Mouse (Mus musculus) intestine, embryonic 16.5 days (tissue): Measurements from ENCODE around the gene Sytl5. TPM values are rescaled to one million over a fixed set of nuclear protein-coding genes. Genes with fewer than 3 reads are reported as not detected.

Source experiments
- ATAC-seq: fragments of 200-750 bp; cut with Nextera tagmentation; 2 replicates; pipeline ENCODE4 v1.8.0; 2017; ENCODE audit warnings: moderate TSS enrichment, moderate library complexity
- H3K27ac ChIP-seq: fragments of 300-500 bp; sonication (generic); 2 replicates; pipeline ENCODE4 v1.5.1; 2014; ENCODE audit warnings: mild to moderate bottlenecking, low read length
- H3K27me3 ChIP-seq: fragments of 300-500 bp; sonication (generic); replicated peaks from 2 replicates; pipeline ENCODE4 v1.6.1; 2014; ENCODE audit warnings: low read length, control low read depth, mixed read lengths; ENCODE audit not compliant: control insufficient read depth, insufficient read depth
- H3K36me3 ChIP-seq: fragments of 300-500 bp; sonication (generic); 2 replicates; pipeline ENCODE4 v1.6.1; 2014; ENCODE audit warnings: low read length, control low read depth; ENCODE audit not compliant: control insufficient read depth, insufficient read depth
- H3K4me1 ChIP-seq: fragments of 300-500 bp; sonication (generic); 2 replicates; pipeline ENCODE4 v1.6.1; 2014; ENCODE audit warnings: low read length, control low read depth, mixed read lengths; ENCODE audit not compliant: control insufficient read depth, insufficient read depth
- H3K4me2 ChIP-seq: fragments of 300-500 bp; sonication (generic); 2 replicates; pipeline ENCODE4 v1.6.1; 2014; ENCODE audit warnings: low read depth, low read length, control low read depth
- H3K4me3 ChIP-seq: fragments of 300-500 bp; sonication (generic); 2 replicates; pipeline ENCODE4 v1.5.1; 2014; ENCODE audit warnings: mild to moderate bottlenecking, low read length
- H3K9ac ChIP-seq: fragments of 300-500 bp; sonication (generic); 2 replicates; pipeline ENCODE4 v1.6.1; 2014; ENCODE audit warnings: low read depth, low read length
- H3K9me3 ChIP-seq: fragments of 300-500 bp; sonication (generic); 2 replicates; pipeline ENCODE4 v1.6.1; 2016; ENCODE audit warnings: low read length, control low read depth; ENCODE audit not compliant: control insufficient read depth
- WGBS: fragments of 180-500 bp; shearing (Covaris S2); extraction: QIAGEN DNeasy Blood & Tissue Kit; methylation state at CpG from one replicate; pipeline ENCODE4 v1.1.7; 2014; 5-methylcytosine and 5-hydroxymethylcytosine counted together
- polyA plus RNA-seq: library from polyadenylated mRNA; unstranded; fragments of >200 nt; fragmentation: Nextera tagmentation; extraction: Ambion mirVana; gene quantifications from 2 replicates; pipeline ENCODE4 v1.2.1, GENCODE M21; 2015

Gene Sytl5
- 1.3 and 1.4 TPM in 2 replicates for polyA plus RNA-seq

- Histone ChIP-seq H3K9me3 (no peaks in the 10 kb centered on the region), H3K27me3 (no peaks in the 10 kb centered on the region), H3K9ac (no peak within 1 kb of the TSS), H3K4me3 (no peak within 1 kb of the TSS), H3K36me3 (no peaks in the 10 kb centered on the region), H3K4me2 (no peak within 1 kb of the TSS), H3K4me1 (no peaks in the 10 kb centered on the region), H3K27ac (no peak within 1 kb of the TSS)
- no peak for ATAC-seq
- WGBS: 71% methylated on average over 2 of the region's 2 CpGs
Observed at GRCm38 (mm10) chrX:9885322-9885721, at the start of gene Sytl5. Gene Sytl5 (plus strand): TSS chrX:9885622.

DNA sequence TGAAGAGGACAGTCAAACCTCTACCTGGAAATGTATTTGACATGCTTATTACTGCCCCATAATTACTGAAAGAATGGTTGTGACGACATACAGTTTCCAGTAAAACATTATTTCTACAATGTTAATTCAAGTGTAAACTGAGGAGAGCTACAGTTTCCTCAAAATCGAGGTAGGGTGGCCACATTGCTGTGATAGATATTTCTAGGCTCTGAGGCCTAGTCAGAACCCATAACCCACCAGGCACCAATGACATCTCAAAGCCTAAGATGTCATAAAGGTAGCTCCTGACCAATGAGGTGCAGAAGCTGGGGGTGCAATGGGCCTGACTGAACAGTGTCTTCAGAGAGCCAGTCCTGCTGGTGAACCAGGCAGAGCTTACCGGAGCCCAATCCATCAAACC is 38.8 kb upstream of the Sytl5 start, which contains the start of gene Hypm:
Hypm (plus strand) TSS at position 301 of the 400 bp plus-strand sequence.
- Histone ChIP-seq H3K27me3 (no peaks in the 10 kb centered on the region), H3K27ac (no peak within 1 kb of the TSS), H3K9me3 (no peaks in the 10 kb centered on the region), H3K4me2 (no peak within 1 kb of the TSS), H3K9ac (no peak within 1 kb of the TSS), H3K36me3 (no peaks in the 10 kb centered on the region), H3K4me3 (no peak within 1 kb of the TSS), H3K4me1 (no peaks in the 10 kb centered on the region)
- WGBS: 88% methylated on average over 3 of the region's 3 CpGs
- ATAC-seq: no peak

- Histone ChIP-seq H3K27ac (no peak within 1 kb of the TSS), H3K4me3 (no peak within 1 kb of the TSS), H3K4me1 (no peaks in the 10 kb centered on the region), H3K9me3 (no peaks in the 10 kb centered on the region), H3K36me3 (no peaks in the 10 kb centered on the region), H3K9ac (no peak within 1 kb of the TSS), H3K4me2 (no peak within 1 kb of the TSS), H3K27me3 (no peaks in the 10 kb centered on the region)
- no peak for ATAC-seq
- 45% methylated on average over 1 of the region's 1 CpGs for WGBS
Observed at GRCm38 (mm10) chrX:9849403-9849802, 36.0 kb upstream of the Sytl5 start, which contains the start of gene H2al3. Gene H2al3 (plus strand): TSS chrX:9849703.

GRCm38 (mm10) chrX:9861859-9862258 is 23.6 kb upstream of the Sytl5 start:
- no peaks in the 10 kb centered on the region for H3K9me3 ChIP-seq
- ATAC-seq: no peak
- no peaks in the 10 kb centered on the region for H3K4me1 ChIP-seq
- no peaks in the 10 kb centered on the region for H3K36me3 ChIP-seq
- WGBS: 76% methylated on average over 2 of the region's 2 CpGs
- no peak overlapping the region for H3K27ac ChIP-seq
- H3K9ac ChIP-seq: no peak overlapping the region
- H3K27me3 ChIP-seq: no peaks in the 10 kb centered on the region
- H3K4me2 ChIP-seq: no peak overlapping the region
- no peak overlapping the region for H3K4me3 ChIP-seq

- Histone ChIP-seq H3K4me3 (no peak overlapping the region), H3K36me3 (no peaks in the 10 kb centered on the region), H3K4me2 (no peak overlapping the region), H3K9ac (no peak overlapping the region), H3K9me3 (no peaks in the 10 kb centered on the region), H3K4me1 (no peaks in the 10 kb centered on the region), H3K27me3 (no peaks in the 10 kb centered on the region), H3K27ac (no peak overlapping the region)
- 74% methylated on average over 2 of the region's 2 CpGs for WGBS
- no peak for ATAC-seq
Observed at GRCm38 (mm10) chrX:9875519-9875918, 9.9 kb upstream of the Sytl5 start.

DNA sequence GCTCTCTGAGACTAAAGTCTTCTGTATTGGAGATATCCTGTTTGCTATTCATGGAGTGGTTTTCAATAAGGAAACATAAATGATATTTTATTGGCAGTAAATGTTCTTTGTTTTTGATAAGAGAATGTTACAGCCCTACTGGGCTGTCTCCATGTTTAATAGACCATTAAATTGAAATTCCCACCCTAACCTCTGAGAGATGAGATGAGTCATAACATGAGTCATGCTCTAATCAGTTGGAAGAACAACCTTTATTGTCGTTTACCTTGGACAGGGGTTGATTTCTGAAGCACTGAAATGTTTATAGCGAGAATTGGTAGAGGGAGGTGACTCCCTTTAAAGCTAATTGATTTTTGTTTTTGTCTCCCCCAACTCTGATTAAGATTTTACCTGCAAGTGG is 24.1 kb downstream of the Sytl5 start:
- Histone ChIP-seq H3K36me3 (no peaks in the 10 kb centered on the region), H3K4me2 (no peak overlapping the region), H3K4me3 (no peak overlapping the region), H3K4me1 (no peaks in the 10 kb centered on the region), H3K9ac (no peak overlapping the region), H3K27ac (no peak overlapping the region), H3K27me3 (no peaks in the 10 kb centered on the region), H3K9me3 (no peaks in the 10 kb centered on the region)
- 51% methylated on average over 2 of the region's 2 CpGs for WGBS
- ATAC-seq: peak; percentile 92

DNA sequence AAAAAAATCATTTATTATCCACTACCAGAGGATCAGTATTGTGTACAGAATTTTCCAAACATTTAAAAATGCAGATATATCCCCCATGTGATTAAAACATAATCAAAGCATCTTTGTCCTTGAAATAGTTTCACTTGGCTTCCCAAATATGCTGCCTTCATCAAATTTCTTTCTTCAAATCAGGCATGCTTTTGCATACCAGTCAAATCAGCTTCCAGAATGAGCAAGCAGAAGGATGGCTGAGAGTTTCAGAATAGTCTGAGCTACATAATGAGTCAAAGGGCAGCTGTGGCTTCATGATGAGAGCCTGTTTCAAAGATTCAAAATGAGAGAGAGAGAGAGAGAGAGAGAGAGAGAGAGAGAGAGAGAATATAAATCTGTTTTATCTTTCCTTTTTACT is 48.4 kb downstream of the Sytl5 start:
- no peak overlapping the region for H3K4me3 ChIP-seq
- no peak for ATAC-seq
- no peaks in the 10 kb centered on the region for H3K27me3 ChIP-seq
- no peaks in the 10 kb centered on the region for H3K9me3 ChIP-seq
- no peak overlapping the region for H3K27ac ChIP-seq
- no peak overlapping the region for H3K9ac ChIP-seq
- no peak overlapping the region for H3K4me2 ChIP-seq
- no peaks in the 10 kb centered on the region for H3K36me3 ChIP-seq
- H3K4me1 ChIP-seq: no peaks in the 10 kb centered on the region

DNA sequence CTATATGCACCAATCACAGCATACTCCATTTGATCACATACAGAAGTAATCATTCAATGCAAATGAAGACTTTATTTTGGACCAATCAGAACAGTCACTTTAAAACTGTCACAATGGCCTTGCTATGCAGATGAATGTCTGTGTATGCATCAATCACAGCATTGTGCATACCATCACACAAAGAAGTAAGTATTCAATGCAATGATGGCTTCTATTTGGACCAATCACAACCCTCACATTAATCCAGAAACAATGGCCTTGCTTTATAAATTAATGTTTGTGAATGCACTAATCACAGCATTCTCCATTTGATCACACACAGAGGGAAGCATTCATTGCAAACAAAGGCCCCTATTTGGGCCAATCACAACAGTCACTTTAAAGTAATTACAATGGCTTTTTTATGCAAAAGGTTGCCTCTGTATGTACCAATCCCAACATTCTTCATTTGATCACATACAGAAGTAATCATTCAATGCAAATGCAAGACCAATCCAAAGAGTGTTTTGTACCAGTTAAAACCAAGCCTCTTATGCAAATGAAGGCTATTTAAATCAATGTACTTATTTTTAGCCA is 98.8 kb downstream of the Sytl5 start:
- Histone ChIP-seq H3K9me3 (no peaks in the 10 kb centered on the region), H3K4me2 (no peak overlapping the region), H3K36me3 (no peaks in the 10 kb centered on the region), H3K9ac (no peak overlapping the region), H3K27me3 (no peaks in the 10 kb centered on the region), H3K27ac (no peak overlapping the region), H3K4me1 (no peaks in the 10 kb centered on the region), H3K4me3 (no peak overlapping the region)
- no peak for ATAC-seq

GRCm38 (mm10) chrX:10000718-10001117 is 115.3 kb downstream of the Sytl5 start:
- no peak overlapping the region for H3K4me3 ChIP-seq
- no peak overlapping the region for H3K9ac ChIP-seq
- no peak overlapping the region for H3K4me2 ChIP-seq
- H3K36me3 ChIP-seq: no peaks in the 10 kb centered on the region
- no peaks in the 10 kb centered on the region for H3K27me3 ChIP-seq
- no peak for ATAC-seq
- 69% methylated on average over 1 of the region's 1 CpGs for WGBS
- no peak overlapping the region for H3K27ac ChIP-seq
- H3K4me1 ChIP-seq: no peaks in the 10 kb centered on the region
- H3K9me3 ChIP-seq: no peaks in the 10 kb centered on the region

DNA sequence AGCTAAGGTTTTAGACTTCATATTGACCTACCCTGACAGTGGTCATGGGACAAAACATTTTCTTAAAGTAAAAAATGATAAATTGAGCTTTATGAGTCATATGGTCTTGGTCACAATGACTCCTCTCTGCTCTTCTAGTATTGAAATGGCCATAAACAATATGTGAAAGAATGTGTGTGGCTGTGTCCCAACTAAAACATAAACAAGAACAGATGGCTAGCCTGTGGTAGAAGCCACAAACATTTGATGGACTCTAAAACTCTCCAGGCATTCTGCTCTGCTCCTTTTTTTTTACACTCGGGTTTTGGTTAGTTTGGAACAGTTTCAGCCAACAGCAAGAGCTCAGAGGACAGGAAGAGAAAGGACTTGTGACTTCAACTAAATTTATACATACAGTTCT is 120.5 kb downstream of the Sytl5 start:
- H3K36me3 ChIP-seq: no peaks in the 10 kb centered on the region
- 48% methylated on average over 1 of the region's 1 CpGs for WGBS
- H3K27me3 ChIP-seq: no peaks in the 10 kb centered on the region
- no peak overlapping the region for H3K27ac ChIP-seq
- H3K4me2 ChIP-seq: no peak overlapping the region
- H3K9ac ChIP-seq: no peak overlapping the region
- H3K9me3 ChIP-seq: no peaks in the 10 kb centered on the region
- no peak for ATAC-seq
- H3K4me1 ChIP-seq: no peaks in the 10 kb centered on the region
- no peak overlapping the region for H3K4me3 ChIP-seq
